ENCODE assay signal across 8 mouse cellular contexts in the genomic region with DNA sequence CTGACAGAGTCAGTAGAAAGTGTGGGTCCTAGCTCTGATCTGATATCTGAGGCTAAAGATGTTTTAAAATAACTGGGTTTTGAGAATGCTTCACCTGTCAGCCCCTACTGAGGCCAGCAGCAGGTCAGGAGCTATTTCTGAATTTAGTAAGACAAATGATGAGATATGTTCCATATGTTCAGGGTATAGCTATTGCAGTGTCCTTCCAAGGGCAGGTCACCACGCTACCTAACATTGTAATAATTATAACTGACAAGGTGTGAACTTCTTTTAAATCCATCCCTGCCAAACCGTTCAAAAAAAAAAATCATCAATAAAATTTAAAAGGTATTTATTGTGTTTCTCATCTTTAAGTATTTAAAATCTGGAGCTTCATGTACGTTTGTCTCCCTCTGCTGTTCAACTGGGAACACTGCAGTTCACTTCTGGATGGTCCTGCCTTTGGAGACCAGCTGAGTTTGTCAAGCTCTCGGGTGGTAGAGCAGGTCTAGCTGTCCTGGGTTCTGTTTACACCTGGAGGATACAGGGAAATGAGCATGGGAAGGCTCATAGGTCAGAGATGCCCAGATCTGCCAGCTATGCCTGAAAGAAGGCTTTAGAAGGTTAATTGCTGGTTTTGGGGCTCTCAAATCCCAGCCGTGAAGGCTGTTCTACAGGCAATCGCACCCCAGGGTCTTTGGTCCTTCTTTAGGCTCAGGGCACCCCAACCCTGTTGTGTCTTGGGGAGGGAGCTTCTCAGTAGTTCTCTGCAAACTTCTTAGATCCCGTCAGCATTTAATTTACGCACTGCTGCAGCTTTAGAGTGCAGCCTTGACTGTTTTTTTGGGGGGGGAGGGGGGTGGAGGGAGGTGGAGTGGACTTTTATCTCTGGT. TPM values are rescaled to one million over a fixed set of nuclear protein-coding genes. Genes with fewer than 3 reads are reported as not detected.
A peak's percentile ranks its signal among the peaks of the same experiment; 100 is the strongest.
DNase-seq lines count a peak whose midpoint lies in the region; ATAC-seq lines count a peak whose summit lies in the region.

No protein-coding gene starts in this region.

- 0 out of 2 replicates have a peak, but pooled peaks cover 2% of the 10 kb centered on the region for H3K9me3 ChIP-seq in forebrain, embryonic 12.5 days

- no peak overlapping the region for H3K4me2 ChIP-seq in forebrain, embryonic 12.5 days

- H3K27me3 ChIP-seq in forebrain, embryonic 12.5 days: no peaks in the 10 kb centered on the region

- peak; percentile 79; the same call in 1 of the 2 replicates for ATAC-seq in forebrain, embryonic 12.5 days (ENCODE audit: low FRiP score)

- H3K4me1 ChIP-seq in forebrain, embryonic 12.5 days: 0 out of 2 replicates have a peak, but pooled peaks cover 3% of the 10 kb centered on the region

- no peak overlapping the region for H3K4me3 ChIP-seq in forebrain, embryonic 12.5 days (replicated peaks)

- no peak overlapping the region for H3K9ac ChIP-seq in forebrain, embryonic 12.5 days

- DNase-seq in urinary bladder, adult 18-20 months (ENCODE audit: low spot score in 2 of 2): peak; percentile 6 to 20
- no peak for DNase-seq in urinary bladder, adult 2 months (ENCODE audit: low spot score)
- peak; percentile 48 for DNase-seq in c-Kit-positive CD71-positive TER-119-negative erythroid progenitor cells, embryonic 14.5 days (ENCODE audit: low read depth)
- peak; percentile 86 for DNase-seq in induced T-regulatory cell, adult 2 months (ENCODE audit: low read depth)
- DNase-seq in left cerebral cortex, postnatal 36 days (ENCODE audit: low spot score in 2 of 2): peak; percentile 22 to 46
- DNase-seq in natural killer cell, adult 2 months (ENCODE audit: low spot score in 2 of 2): peak; percentile 25 to 48
- DNase-seq in testis, postnatal 10 days (ENCODE audit: low spot score): peak; percentile 44

- WGBS in forebrain, embryonic 12.5 days: 39% methylated on average over 8 of the region's 8 CpGs

- H3K36me3 ChIP-seq in forebrain, embryonic 12.5 days (replicated peaks): no peaks in the 10 kb centered on the region

- no peak overlapping the region for H3K27ac ChIP-seq in forebrain, embryonic 12.5 days

- intact Hi-C loops in left cerebral cortex, postnatal 36 days (cut with DNase I): loop anchor here (1.0 kb wide), 1 partner anchor 99 kb away; no protein-coding TSS in a partner anchor

RNA-seq across cellular contexts. Expression of a gene that starts 47.7 kb away (rescaled TPM):
- polyA plus RNA-seq in urinary bladder, adult 2 months (2012; rRNA removed): 46.4 and 50.2 TPM in 2 replicates
- polyA plus RNA-seq in forebrain, embryonic 12.5 days (2016; fragmentation: Nextera tagmentation; extraction: Ambion mirVana): 7.5 and 7.7 TPM in 2 replicates
- total RNA-seq in left cerebral cortex, postnatal 36 days (2021): 10 to 100 TPM; 22.6 to 30.0 TPM

RNA-seq across cellular contexts. Expression of a gene that starts 57.2 kb away (rescaled TPM):
- 0.95 and 1.4 TPM in 2 replicates for polyA plus RNA-seq in urinary bladder, adult 2 months (2012; rRNA removed)
- 969 and 1,158 TPM in 2 replicates for polyA plus RNA-seq in forebrain, embryonic 12.5 days (2016; fragmentation: Nextera tagmentation; extraction: Ambion mirVana)
- 10 to 100 TPM; 44.4 to 50.3 TPM for total RNA-seq in left cerebral cortex, postnatal 36 days (2021)

Comparison
In these comparisons a context has a peak if more than half of its experiments do, and no peak if none do; other contexts are left out.
1. RNA of a gene that starts 57.2 kb away (polyA plus RNA-seq): 969 to 1,158 TPM in forebrain, embryonic 12.5 days; 0.95 to 1.4 TPM in urinary bladder, adult 2 months; every median in the first group is over 100 times any median in the second.